Mouse (Mus musculus) cortical plate, adult 2 months (tissue): ENCODE measurements around the gene Cep128.

Experiments
- CTCF ChIP-seq: fragments of 200-500 bp; IDR thresholded peaks from 2 replicates; pipeline ENCODE4 v1.5.1; 2011; ENCODE audit warnings: mild to moderate bottlenecking, control low read depth, low read length; ENCODE audit not compliant: insufficient read depth; ENCODE audit errors: extremely low read depth
- POLR2A ChIP-seq: fragments of 200-500 bp; IDR thresholded peaks from 2 replicates; pipeline ENCODE4 v1.6.1; 2011; ENCODE audit warnings: mild to moderate bottlenecking, low read length, control low read depth; ENCODE audit not compliant: insufficient read depth; ENCODE audit errors: extremely low read depth

DNA sequence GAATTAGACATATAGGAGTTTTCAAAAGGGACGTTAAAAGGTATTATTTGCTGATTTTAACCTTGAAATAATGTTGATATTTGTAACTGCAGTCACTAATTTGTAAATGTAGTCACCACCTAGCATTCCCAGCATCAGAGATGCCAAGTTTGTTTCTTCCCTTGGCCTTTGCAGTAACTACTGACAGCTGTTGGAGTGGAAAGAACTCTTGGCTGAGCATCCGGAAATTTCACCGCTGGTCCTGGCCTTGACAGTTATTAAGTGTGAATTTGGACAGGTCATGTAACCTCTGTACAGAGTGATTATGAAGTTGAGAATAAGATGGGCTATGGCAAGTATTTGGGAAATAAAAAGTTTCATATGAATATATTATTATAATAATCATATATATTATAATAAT lies 413.1 kb downstream of the Cep128 start:
- TF ChIP-seq POLR2A, result no peak
- TF ChIP-seq CTCF, result no peak
